Mouse (Mus musculus) brain, embryonic 14.5 days (tissue): ENCODE results near the gene E130309D02Rik. TPM values are rescaled to one million over a fixed set of nuclear protein-coding genes. Genes with fewer than 3 reads are reported as not detected.

Experiments
- DNase-seq: peaks from one replicate; pipeline ENCODE4 v3.0.0-alpha.2; 2011; ENCODE audit warnings: low read depth
- CTCF ChIP-seq: fragments of 200-500 bp; IDR thresholded peaks from 2 replicates; pipeline ENCODE4 v1.5.1; 2012; ENCODE audit warnings: inconsistent platforms, mild to moderate bottlenecking, moderate library complexity, borderline replicate concordance; ENCODE audit not compliant: insufficient read depth, insufficient read length; ENCODE audit errors: extremely low read depth
- POLR2A ChIP-seq: fragments of 200-500 bp; IDR thresholded peaks from 2 replicates; pipeline ENCODE4 v1.6.1; 2012; ENCODE audit warnings: mild to moderate bottlenecking, inconsistent platforms, borderline replicate concordance; ENCODE audit not compliant: poor library complexity, insufficient read depth, insufficient read length, severe bottlenecking; ENCODE audit errors: extremely low read depth
- polyA plus RNA-seq: library from polyadenylated mRNA; depleted of rRNA; stranded (reverse); fragments of >200 nt; gene quantifications from 2 replicates; pipeline ENCODE4 v1.2.3, GENCODE M21; 2012

The E130309D02Rik gene
- polyA plus RNA-seq, 1 experiment = 33.9 TPM

DNA sequence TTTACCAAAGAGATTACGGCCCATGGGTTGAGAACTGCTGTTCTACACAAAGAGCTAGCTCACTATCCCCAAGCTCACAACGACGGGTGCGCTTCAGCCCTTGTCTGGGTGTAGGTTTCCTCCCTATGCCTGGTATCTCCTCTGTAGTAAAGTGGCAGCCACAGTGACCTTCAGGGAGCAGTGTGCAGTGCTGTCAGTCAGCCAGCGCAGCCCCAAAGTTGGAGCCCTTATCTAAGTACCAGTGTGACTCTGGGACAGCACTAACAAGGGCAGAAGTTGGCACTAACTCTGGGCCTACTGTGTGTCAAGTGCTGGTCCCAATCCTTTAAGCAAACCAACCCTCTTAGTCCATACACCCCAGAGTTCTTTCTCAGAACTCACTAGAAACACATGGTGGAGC is 6.3 kb downstream of the E130309D02Rik start:
- no peak for DNase-seq
- TF ChIP-seq CTCF (no peak), POLR2A (no peak)

DNA sequence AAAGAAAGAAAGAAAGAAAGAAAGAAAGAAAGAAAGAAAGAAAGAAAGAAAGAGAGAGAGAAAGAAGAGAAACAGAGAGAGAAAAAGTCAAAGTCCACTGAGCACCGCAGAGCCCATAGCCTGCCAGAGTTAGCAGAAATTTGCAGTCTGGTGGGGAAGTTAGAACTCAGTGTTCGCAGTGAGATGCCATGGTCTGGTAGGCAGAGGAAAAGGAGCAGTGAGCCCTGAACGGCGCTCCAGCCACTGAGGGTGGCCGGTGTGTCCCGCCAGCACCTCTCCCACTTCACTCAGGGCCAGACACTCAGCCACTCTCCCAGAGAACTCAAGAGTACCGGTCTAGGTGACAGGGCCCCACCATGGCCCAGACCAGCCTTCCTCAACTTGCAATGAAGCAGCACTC is 10.9 kb downstream of the E130309D02Rik start:
- no peak for DNase-seq
- TF ChIP-seq CTCF (no peak), POLR2A (no peak)

DNA sequence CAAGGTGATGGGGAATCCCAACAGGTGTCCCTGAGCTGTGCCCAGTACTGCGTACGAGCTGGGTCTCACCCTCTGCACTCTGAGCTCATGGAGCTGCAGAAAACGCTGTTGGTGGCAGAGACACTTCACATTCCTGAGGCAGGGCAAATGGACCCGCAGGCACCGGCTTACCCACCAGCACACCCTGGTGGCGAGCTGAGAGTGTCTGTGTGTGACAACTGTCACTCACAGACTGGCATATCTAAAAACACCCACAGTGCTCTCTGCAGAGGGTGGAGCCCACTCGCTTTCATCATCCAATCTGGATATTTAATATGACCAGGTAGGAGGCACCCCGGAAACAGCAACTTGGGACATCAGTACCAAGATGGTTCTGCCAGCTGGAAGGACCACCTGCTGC is 13.9 kb downstream of the E130309D02Rik start:
- TF ChIP-seq CTCF (peak; percentile 35; the same call in 1 of the 2 replicates), POLR2A (no peak)
- no peak for DNase-seq

DNA sequence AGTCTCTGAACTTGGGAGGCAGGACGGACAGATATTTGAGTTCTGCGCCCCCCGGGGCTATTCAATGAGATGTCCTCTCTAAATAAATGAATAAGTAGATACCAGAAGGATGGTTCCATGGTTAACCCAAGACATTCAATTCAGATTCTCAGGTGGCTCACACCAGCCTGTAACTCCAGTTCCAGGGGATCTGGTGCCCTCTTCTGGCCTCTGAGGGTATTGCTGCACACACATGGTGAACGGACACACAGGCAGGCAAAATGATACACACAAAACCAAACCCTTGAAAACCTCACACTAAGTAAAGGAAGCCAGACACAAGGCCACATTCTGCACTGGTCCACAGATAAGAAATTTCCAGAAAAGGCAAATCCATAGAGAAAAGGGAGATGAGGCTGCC is 15.5 kb downstream of the E130309D02Rik start:
- peak; percentile 19 for DNase-seq
- peak; percentile 66; the same call in 1 of the 2 replicates for TF ChIP-seq CTCF
- no peak for TF ChIP-seq POLR2A

DNA sequence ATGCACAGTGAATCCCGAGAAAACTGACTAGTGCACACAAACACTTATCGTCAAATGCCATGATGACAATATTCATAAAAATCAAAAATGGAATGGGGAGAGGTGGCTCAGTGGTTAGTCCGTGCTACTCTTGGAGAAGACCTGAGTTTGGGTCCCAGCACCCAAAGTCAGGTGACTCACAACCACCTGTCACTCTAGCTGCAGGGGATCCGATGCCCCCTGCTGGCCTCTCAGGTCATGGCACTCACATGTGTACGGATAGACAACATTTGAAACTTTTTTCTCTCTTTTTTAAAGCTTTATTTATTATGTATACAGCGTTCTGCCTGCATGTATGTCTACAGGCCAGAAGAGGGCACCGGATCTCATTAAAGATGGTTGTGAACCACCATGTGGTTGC is 16.8 kb downstream of the E130309D02Rik start:
- no peak for TF ChIP-seq POLR2A
- TF ChIP-seq CTCF = peak; percentile 49

DNA sequence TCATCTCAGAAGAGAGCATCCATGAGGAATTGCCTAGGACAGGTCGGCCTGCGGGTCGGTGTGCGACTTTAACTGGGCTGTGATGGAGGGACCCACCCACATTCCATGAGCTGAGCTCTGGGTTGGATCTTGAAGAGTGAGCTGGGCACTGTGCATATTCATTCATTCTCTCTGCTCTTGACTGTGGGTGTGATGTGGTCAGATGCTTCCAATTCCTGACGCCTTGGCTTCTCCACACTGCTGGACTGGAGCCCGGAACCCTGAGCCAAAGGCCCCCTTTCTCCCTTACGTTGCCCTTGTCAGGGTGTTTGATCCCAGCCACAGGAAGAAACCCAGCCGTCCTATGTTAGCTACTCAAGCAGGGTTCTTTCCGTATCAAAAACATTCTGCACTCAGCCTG is 17.2 kb downstream of the E130309D02Rik start:
- TF ChIP-seq POLR2A (no peak), CTCF (no peak)
- no peak for DNase-seq

More for the DNA sequence above, 16.8 kb downstream of the E130309D02Rik start:
- DNase-seq = no peak

DNA sequence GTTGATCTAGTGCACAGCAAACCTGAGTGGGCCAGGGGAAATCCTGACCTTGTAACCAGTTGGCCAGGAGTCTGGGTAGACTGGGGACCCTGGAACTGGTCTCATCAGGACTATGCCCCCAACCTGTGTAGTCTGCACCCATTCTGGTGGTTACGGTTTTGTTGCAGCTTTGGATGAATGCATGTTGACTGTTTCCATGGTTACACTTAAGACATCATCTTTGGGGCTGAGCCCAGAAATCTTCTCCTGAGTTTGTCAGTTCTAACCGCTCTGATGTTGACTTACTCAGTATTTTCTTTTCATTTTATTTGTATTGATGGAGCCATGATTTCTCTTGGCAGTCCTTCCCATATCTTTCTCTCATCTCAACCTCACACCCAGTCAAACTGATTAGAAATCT is 19.8 kb downstream of the E130309D02Rik start:
- peak; percentile 44 for DNase-seq
- TF ChIP-seq CTCF (no peak), POLR2A (no peak)

DNA sequence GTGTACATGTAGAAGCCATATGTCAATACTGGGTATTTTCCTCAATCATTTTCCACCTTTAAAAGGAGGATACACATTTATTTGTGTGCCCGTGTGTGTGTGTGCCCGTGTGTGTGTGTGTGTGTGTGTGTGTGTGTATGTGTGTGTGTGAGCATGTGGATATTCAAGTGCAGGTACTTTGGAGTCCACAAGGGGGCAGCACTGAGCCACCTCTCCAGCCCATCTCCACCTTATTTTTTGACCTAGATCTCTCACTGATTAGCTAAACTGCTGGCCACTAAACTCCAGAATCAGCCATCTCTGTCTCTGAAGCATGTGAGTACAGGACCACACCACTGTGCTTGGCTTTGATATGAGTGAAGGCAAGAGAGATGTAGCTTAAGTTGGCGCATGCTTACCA is 20.3 kb downstream of the E130309D02Rik start:
- TF ChIP-seq POLR2A = no peak
- peak; percentile 46; the same call in 1 of the 2 replicates for TF ChIP-seq CTCF
- DNase-seq = no peak

DNA sequence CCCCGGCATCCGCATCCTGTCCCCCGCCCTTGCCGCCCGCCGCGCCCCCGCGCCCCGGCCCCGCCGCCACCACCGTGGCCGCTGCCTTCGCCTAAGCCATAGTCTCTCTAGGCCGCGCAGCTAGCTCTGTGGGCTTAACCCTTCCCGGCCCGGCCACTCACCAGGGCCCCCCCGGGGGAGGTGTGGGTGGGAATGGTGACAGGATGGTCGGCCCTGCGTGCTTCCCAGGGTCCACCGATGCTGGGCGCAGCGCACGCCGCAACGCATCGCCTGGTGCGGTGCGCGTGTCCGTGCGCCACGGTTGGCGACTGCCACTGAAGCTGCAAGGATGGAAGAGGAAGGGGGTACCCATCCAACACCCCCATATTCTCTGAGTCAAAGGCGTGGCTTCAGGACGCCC is 21.8 kb downstream of the E130309D02Rik start, which contains the start of gene Zfp853:
Gene Zfp853, minus strand, starts transcription at position 220 of the 400 bp plus-strand sequence.
- no peak for DNase-seq
- TF ChIP-seq POLR2A = no peak
- no peak for TF ChIP-seq CTCF

DNA sequence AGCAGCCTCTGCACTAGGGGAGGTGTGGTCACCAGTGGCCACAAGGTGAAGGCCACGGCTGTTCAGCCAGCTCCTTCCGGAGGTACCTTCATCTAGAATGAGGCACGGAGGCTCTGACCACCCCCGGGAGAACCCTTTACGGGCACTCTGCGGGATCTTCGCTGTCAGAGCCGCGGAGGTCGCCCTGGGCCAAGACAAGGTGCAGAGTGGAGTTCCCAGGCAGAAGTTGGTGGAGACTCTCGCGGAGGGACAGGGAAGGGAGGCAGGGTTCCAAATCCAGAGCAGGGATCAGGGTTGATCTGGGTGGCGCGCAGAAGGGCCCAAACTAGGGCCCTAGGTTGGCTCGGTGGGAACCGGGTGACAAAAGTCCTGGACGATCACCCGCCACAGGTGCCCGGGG is 22.3 kb downstream of the E130309D02Rik start:
- TF ChIP-seq POLR2A = no peak
- DNase-seq = no peak

DNA sequence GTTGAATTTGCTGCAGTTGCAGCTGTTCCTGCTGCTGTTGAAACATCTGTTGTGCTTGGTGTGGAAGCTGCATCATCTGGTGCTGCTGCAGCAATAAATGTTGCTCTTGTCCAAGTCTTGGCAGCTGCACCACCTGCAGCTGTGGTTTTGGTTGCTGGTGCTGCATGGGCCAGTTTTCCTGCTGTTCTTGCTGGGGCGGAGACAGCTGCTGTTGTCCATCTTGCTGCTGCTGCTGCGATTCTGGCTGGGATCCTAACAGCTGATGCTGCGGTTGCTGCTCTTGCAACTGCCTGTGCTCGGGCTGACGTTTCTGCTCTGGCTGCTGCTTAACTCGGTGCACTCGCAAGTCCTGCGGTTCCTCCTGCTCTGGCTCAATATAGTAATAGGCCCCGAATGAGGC is 25.9 kb downstream of the E130309D02Rik start:
- TF ChIP-seq POLR2A (no peak), CTCF (no peak)
- DNase-seq = no peak

DNA sequence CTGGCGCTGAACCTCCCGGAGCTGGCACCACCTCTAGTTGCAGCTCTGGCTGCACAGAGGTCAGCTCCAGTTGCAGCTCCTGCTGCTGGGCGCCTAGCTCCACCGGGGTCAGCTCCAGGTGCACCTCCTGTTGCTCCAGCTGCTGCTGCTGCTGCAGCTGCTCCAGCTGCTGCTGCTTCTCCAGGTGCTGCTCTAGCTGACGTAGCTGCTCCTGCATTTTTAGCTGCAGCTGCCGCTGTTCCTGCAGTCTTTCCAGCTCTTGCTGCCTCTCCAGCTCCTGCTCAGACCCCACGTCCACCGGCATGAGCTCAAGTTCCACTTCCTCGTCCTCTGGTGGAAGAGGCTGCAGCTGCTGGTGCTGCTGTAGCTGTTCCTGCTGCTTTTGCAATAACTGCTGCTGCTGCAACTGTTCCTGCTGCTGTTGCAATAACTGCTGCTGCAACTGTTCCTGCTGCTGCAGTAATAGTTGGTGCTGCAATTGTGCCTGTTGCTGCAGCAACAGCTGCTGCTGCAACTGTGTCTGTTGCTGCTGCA is 26.7 kb downstream of the E130309D02Rik start:
- DNase-seq = no peak
- TF ChIP-seq POLR2A (no peak), CTCF (no peak)
